Mouse (Mus musculus): ENCODE data around the gene B430306N03Rik. TPM values are rescaled to one million over a fixed set of nuclear protein-coding genes. Genes with fewer than 3 reads are reported as not detected.
"Not testable (repeated sequence)": the region's sequence is repeated elsewhere in the genome, so short reads cannot be mapped to it uniquely, and the experiment has no call there.

The B430306N03Rik gene
- under 1 TPM in 3 of 4 experiments, not detected in 1; 0.15 to 1.00 (median 0.16) TPM for total RNA-seq (2022)

DNA sequence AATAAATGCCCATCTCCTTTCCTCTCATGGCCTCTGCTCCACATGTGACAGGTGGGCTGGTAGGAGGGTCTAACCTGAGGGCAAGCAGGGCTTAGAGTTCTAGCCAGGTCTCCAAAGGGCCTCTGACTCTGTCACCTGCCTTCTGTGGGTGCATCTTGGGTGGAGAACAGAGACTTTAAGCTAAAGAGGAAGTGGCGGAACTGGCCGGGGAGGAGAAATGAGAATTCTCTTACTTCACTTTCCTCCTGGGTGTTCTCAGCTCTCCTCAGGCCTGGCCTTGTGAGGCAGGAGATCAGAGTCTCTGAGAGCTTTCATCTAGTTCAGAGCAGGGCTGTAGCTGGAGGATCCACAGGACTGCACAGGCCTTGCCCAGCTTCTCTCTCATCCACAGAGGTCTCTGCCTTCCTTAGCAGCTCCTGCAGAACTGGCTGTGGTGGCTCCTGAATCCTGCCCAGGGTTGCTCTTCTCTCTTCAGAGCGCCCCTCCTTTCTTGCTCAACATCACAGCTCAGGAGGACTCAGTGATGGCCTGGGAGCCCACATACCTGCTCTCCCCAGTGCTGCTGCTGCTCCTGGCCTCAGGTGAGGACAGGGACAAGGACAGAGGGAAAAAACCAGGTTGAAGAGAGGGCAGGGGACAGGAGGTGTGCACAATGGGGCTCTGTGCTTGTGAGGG, at the start of gene B430306N03Rik:
TSS of gene B430306N03Rik (plus strand) at position 237 of the 675 bp plus-strand sequence.
- not testable (repeated sequence) for DNase-seq (ENCODE audit: low spot score in 2 of 2)

DNA sequence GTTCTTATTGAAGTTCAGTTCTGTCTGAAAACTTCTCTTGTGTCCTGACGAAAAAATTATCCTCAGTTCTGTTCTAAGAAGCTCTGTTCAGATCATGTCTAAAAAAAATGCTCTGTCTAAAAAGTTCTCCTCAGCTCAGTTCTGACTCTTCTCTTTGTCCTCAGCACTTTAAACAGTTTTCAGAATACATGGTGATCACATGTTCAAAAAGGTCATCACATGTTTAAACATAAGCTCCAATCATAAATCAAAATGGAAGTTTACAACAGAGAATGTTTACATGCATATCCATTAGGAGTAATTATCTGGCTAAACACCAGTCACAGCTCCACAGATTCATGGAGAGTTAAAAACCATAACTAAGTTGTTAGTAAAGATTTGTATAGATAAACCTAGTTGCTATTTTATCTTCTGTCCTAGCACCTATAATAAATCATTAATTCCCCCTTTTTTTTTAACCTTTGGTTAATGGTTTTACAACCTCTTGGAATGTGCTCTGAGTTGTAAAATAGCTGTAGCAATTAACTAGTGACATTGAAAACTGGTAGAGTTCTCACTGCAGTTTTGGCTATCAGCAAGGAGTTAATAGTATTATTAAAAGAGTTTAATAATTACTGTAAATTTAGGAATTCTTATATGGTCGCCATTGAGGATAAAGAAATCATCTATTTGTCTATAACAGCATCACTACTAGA, 49.2 kb upstream of the B430306N03Rik start:
- DNase-seq (ENCODE audit: low spot score in 2 of 2) = no peak

DNA sequence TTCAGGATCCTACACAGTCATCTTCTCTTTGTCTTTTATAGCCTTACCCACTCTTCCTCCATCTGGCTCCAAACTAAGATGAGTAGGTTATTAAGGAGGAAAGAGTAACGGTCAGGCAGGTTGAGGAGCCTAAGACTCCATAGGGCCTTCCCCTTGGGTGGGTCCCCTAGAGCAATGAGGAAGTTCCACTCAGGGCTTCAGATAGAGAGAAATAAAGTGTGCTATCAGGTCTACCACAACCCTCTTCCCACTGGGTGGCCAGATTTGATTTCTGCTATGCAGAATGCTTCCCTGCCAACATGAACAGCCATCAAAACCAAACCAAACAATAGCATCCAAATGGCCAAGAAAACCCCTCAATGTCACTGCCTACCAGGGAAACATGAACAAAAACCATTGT, 48.4 kb upstream of the B430306N03Rik start:
- DNase-seq (ENCODE audit: low spot score in 2 of 2) = no peak

DNA sequence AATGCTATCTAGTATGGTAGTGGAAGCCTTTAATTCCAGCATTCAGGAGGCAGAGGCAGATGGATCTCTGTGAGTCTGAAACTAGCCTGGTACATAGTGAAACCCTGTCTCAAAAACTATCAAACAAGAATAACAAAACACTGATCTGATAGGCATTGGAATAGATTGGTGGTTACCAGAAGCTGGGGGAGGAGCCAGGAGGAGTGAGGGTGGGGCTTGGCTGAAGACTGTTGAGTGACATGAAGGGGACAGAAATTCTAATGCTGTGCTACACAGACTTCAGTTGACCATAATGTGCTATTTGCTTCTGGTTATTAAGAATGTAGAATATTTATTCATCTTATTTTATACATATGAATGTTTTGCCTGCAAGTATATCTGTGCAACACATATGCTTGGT, 47.7 kb upstream of the B430306N03Rik start:
- no peak for DNase-seq (ENCODE audit: low spot score in 2 of 2)

DNA sequence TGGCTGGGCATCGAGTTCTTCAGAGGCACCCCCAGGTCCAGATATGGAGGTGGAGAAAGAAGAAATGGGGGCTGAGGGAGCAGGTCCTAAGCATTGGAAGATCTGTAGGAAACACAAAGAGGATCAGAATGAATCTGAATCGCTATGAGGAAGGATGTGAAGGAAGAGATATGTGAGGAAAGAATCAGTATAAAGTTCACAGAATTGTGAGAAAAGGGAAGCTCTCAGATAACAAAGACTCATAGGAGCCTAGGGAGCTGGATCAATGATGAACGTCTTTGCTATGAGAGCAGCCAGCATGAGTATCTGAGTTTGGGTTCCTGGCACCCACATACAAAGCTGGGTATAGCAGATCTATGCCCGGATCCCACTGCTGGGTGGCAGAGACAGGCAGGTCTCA, 46.1 kb upstream of the B430306N03Rik start:
- no peak for DNase-seq (ENCODE audit: low spot score in 2 of 2)

DNA sequence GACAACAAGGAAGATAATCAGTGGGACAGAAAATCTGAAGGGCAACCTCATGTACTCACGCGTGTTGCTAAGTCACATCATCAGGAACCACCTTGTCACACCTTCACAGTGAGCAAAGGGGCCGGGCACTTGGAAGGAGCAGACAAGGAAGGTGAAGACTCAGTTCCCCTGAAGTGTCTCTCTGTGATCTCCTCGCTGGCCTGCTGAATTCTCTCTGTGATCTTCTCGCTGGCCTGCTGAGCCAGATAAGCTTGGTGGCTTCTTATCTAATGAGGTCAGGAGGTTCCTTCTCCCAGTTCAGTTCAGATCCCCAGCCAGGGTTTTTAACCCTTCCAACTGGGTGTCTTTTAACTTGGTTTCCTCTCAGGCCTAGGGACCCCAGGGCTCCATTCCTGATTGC, 43.8 kb upstream of the B430306N03Rik start:
- no peak for DNase-seq (ENCODE audit: low spot score in 2 of 2)

DNA sequence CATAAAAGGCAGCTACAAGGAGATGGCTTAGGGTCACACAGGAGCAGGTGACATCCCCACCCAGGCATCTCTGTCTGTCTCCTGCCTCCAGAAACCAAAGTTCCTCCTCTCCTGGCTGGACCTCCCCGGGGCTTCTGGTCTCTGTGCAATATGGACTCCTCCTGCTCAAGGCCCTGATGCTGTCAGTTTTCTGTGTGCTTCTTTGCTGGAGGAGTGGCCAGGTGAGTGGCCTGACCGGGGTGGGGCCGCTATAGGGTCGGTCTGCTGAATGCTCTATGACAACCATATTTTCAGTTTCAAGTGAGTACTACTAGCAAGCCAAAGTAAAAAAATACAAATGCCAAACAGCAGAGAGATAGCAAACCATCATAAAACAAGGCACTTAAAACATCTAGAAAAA, 43.3 kb upstream of the B430306N03Rik start:
- no peak for DNase-seq (ENCODE audit: low spot score in 2 of 2)

DNA sequence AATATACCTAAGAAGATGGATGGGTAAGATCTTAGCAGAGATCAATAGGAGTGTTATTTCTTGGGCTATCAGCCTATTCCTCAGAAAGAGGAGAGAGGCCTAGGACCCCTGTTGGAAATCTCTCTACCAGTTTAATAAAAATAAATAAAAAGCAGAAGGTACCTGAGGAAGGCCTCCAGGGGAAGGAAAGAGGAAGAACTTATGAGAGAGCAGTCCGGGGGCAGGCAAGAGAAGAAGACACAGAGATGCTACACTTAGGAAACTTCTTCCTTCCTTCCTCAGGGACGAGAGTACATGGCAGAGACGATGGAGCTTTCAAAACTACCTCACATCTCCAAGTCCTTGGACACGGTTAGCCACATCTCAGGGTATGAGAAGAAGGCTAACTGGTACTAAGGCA, 41.8 kb upstream of the B430306N03Rik start:
- no peak for DNase-seq (ENCODE audit: low spot score in 2 of 2)

DNA sequence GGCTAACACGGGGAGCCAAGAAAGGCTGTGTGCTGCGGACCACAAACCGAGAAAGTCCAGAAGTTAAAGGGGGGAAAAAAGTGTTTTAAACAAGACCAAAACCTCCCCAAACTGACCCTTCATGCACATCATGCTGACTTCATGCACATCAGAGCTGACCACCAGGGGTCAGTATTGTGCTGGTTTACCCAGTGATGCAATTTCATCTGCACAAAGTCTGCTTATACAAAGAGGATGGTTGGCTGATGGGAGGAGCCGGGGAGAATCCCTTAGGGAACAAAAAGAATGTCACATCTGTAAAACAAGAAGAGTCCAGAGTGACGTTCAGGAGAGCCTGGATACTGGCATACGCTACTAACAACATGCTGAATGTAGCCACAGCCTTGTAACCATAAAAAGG, 41.1 kb upstream of the B430306N03Rik start:
- peak; percentile 48 to 56 for DNase-seq (ENCODE audit: low spot score in 2 of 2)

DNA sequence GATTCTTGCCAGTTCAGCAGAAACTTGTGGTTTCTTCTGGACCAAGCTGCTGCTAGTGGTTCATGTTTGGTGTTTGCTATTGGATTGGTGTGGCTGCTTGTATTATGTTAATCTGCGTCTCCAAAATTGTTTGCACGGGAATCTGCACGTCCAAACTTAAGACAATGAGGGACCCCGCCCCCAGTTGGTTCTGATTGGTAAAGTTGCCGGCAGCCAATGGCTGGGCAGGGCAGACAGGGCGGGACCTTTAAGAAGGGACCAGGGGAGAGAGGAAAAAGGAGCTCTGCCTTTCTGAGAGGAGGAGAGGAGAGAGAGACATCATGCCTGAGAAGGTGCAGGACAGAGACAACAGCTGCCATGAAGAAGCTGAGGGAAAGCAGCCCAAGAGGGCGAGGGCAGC, 40.2 kb upstream of the B430306N03Rik start:
- DNase-seq (ENCODE audit: low spot score in 2 of 2) = no peak

DNA sequence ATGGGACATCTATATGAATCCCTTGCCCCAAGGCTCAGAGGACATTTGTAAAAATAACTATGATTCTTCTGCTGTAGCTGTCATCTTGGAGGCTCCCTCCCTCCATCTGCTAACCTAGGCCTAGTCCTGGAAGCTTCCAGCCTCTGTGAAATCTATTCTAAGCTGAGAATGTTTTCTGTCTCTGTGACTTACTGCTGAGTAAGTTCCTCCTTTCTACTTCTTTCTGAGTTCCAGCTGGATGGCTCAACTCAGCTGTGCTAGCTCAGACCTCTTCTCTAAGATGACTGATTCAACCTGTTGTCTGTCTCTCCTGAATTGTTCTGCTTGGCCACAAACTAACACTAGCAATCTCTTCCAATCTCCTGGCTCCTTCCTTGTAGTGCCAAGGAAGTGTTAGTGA, 37.6 kb upstream of the B430306N03Rik start:
- no peak for DNase-seq (ENCODE audit: low spot score in 2 of 2)

DNA sequence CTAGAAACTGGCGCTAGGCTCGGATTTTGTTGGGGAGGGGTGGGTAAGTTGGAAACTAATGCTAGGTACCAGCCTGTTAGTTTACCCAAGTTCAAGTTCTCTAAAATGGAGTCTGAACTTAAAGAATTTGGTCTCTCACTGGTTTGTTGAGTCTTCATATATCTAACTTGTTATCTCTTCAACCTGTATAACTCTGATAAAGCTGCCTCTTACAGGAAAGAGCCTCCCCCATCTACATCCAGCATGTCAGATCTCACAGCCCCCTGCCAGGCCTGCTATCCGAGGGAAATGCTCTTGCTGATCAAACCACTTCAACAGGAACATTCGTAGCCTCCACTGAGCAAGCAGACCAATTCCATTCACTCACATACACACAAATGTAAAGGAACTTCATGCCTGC, 36.9 kb upstream of the B430306N03Rik start:
- DNase-seq (ENCODE audit: low spot score in 2 of 2) = no peak

DNA sequence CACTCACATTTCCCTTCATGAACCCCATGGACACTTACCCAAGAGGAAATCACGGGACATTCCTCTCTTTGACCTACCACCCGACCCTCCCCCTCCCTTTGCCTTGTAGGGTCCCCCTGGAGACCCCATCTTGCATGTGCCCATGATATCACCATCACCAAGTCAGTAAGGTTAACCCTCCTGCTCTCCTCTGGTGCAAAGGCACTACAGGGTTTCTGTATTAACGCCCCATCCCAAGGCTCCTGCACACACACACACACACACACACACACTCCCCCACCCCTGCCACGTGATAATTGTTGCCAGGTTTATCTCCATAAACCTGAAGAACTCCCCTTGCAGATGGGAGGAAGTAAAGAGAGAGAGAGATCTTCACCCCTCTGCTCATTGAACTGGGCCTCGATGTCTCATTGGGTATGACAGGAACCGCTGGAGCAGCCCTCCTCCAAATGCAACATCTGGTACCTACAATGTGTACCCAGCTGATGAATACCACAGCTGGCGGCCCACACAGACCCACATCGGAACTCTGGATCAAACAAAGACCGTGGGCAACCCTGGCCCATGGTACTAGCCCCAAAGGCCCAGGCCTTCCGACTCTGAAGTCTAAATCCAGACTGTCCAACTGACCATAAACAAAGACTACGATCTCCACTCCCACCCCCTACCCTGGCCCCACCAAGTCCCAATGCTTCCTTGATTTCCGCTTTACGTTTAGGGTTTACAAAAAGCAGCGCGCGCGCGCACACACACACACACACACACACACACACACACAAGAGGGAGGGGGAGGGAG, 34.8 kb upstream of the B430306N03Rik start:
- no peak for DNase-seq (ENCODE audit: low spot score in 2 of 2)

DNA sequence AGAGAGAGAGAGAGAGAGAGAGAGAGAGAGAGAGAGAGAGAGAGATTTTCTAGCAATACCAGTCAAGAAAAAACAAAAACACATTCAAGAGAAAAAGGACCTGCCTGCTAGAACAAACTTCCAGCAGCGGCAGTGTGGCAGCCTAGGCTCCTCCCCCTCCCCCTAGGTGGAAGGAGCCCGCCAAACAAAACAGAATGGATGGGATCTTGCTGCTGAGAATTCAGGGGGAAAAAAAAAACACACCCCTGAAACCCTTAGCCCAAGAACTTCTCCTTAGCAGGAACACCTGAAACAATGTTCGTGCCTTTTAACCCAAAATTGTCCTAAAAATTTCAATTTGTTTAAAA, 34.2 kb upstream of the B430306N03Rik start:
- no peak for DNase-seq (ENCODE audit: low spot score in 2 of 2)

DNA sequence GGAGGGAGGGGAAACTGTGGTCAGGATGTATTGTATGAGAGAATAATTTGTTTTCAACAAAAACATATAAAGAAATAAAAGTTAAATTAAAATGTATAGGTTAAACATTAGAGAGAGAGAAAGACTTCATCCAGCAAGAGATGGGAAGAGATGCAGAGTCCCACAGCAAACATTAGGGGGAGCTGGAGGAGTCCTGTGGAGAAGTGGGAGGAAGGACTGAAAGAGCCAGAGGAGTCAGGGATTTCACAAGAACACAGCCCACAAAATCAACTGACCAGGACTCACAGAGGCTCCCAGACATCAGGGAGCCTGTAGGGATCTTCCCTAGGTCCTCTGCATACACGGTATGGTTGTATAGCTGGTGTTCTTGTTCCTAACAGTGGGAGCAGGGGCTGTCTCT, 29.2 kb upstream of the B430306N03Rik start:
- no peak for DNase-seq (ENCODE audit: low spot score in 2 of 2)

DNA sequence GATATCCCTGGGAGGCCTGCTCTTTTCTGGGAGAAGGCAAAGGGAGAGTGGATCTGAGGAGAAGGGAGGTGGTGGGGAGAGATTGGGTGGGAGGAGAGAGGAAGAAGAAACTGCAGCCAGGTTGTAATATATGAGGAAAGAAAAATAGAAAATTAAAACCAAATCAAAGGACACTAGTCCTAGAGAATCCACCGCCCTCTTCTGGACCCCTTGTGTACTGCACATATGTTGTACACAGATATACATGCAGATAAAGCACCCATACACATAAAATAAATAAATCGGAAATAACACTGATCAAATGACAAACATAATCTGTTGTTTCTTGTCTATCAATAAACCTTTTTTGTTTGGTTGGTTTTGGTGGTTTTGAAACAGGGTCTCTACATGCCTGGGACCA, 28.7 kb upstream of the B430306N03Rik start:
- no peak for DNase-seq (ENCODE audit: low spot score in 2 of 2)

DNA sequence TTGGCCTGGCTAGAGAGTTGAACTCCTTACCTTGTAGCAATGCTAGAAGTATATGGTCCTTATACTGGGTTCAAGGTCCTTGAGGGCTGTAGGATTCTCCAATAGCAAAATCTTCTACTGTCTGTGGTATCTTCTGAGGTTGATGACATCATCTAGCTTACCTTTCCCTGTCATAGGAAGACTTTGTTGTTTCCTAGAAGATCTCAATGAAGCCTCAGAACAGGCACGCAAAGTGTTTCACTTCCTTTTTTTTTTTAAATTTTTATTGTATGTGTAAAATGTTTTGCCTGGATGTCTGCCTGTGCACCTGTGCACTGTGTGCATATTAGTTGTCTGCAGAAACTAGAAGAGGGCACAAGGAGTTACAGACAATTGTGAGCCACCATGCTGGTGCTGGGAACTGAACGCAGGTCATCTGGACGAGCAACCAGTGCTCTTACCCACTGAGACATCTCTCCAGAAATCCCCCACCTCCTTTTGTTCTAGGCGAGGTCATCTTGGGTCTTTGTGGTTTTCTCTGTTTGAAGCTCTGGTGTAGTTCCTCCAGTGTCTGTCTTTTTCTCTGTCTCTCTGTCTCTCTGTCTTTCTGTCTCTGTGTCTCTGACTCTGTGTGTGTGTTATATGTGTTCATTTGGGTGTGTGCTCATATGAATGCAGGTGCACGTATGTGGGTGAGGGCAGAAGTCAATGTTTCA, 22.3 kb upstream of the B430306N03Rik start:
- DNase-seq (ENCODE audit: low spot score in 2 of 2) = no peak

DNA sequence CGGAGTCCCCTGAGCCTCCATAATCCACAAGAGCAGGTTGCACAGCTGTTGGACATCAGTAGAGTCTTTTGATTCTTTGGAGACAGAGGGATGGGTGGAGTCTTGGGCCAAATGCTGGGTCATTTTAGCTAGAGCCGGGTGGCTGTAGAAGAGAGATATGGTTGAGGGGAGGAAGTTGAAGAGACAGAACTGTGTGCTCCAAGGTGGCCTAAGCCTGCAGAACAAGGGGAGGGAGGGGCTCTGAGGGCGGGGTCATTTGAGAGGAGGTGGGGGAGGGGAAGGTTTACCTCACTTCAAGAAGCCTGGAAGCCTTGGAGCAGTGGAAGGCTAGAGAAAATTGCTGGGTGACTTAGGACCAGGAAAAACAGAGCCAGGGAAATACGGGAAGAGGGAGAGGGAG, 16.7 kb upstream of the B430306N03Rik start, which contains the start of gene Treml2:
TSS of gene Treml2 (plus strand) at position 296 of the 400 bp plus-strand sequence.
- no peak for DNase-seq (ENCODE audit: low spot score in 2 of 2)

DNA sequence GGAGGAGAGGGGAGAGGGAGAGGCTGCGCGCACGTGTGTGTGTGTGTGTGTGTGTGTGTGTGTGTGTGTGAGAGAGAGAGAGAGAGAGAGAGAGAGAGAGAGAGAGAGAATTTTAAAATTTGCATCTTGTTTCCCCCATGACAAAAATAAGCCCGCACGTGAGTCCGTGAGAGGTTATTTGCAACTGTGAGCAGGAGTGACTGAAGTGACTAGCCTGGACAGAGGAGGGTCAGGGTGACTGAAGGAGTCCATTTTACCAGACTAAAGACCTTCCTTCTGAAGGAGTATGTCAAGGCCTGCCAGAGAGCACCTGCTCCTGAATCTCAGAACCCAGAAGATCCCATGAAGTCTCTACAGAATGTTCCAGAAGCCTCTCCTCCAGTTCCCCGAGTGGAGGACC, 16.2 kb upstream of the B430306N03Rik start:
- no peak for DNase-seq (ENCODE audit: low spot score in 2 of 2)

DNA sequence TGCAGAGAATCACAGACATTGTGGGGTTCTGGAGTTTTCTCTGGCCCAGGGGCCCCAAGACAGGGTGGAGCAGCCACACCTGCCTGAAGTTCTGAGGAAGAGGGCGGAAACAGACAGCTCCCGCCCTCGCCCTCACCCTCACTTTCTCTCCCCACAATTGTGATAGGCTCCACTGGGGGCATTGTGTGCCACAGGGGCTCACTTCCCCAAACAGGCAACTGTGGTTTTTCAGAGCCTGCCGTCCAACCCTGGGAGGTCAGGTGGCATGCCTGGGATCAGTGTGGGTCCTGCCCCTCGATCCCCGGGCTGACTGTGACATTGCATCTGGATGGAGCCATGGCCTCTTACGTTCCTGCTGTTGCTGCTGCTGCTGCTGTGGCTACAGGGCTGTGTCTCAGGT, 15.7 kb upstream of the B430306N03Rik start:
- DNase-seq (ENCODE audit: low spot score in 2 of 2) = no peak

DNA sequence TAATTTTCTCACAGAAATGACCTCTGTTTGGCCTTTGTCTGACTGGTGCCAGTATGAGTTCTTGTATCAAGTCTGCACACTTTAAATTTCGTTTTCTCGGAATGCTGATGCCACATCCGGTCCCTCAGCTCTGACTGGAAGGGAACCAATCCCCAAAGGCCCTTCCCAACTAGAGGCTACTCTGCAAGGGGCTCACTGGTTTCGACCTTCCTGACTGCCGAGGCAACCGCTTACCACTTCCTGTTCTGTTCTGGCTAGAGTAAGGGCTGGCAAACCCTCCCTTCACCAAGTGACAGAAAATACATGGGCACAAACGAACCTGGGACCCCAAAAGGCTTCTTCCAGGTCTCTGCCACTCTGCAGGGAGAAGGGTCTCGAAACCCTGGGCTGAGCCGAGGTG, 15.1 kb upstream of the B430306N03Rik start:
- no peak for DNase-seq (ENCODE audit: low spot score in 2 of 2)

DNA sequence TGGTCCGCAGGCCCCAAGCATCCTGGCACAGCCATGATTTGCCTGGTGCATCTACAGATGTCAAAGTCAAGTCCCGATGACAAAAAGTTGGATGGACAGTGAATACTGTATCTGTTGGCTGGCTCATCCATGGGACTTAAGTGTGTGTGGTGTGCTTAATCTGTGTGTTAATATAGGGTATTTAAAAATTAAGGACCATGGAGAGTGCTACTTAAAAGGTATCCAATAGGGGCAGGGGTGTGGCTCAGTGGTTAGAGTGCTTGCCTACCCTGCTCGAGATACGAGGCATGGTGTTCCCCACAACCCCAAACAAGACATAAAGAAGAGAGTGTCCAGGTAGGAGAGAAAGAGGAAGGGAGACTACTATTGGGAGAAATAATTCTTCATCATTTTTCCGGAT, 14.1 kb upstream of the B430306N03Rik start:
- DNase-seq (ENCODE audit: low spot score in 2 of 2) = no peak
